Mouse (Mus musculus) liver, postnatal 0 days (tissue): ENCODE measurements at regions not wholly inside any gene's neighbourhood (a gene's known extent, or its start where the extent isn't known, plus 50 kb on each side); places are given as distances from the start of the nearest gene placed in this dataset.
A peak's percentile ranks its signal among the peaks of the same experiment; 100 is the strongest.

Experiments
- ATAC-seq: fragments of 200-750 bp; cut with Nextera tagmentation; 2 replicates; pipeline ENCODE4 v1.8.0; 2017; ENCODE audit warnings: mild to moderate bottlenecking, moderate library complexity
- DNase-seq: peaks from one replicate; pipeline ENCODE4 v3.0.0-alpha.2; 2016
- H3K27ac ChIP-seq: fragments of 300-500 bp; sonication (generic); 2 replicates; pipeline ENCODE4 v1.5.1; 2014; ENCODE audit warnings: antibody characterized with exemption, moderate library complexity, mild to moderate bottlenecking, low read depth
- H3K27me3 ChIP-seq: fragments of 300-500 bp; sonication (generic); 2 replicates; pipeline ENCODE4 v1.6.1; 2014; ENCODE audit warnings: low read length, control low read depth, mixed read lengths; ENCODE audit not compliant: insufficient read depth
- H3K36me3 ChIP-seq: fragments of 300-500 bp; sonication (generic); replicated peaks from 2 replicates; pipeline ENCODE4 v1.6.1; 2014; ENCODE audit warnings: mild to moderate bottlenecking, control low read depth, low read length, moderate library complexity, mixed read lengths; ENCODE audit not compliant: insufficient read depth
- H3K4me1 ChIP-seq: fragments of 300-500 bp; sonication (generic); 2 replicates; pipeline ENCODE4 v1.6.1; 2014; ENCODE audit warnings: antibody characterized with exemption, mild to moderate bottlenecking, control low read depth; ENCODE audit not compliant: insufficient read depth
- H3K4me2 ChIP-seq: fragments of 300-500 bp; sonication (generic); 2 replicates; pipeline ENCODE4 v1.6.1; 2014; ENCODE audit warnings: low read depth, mild to moderate bottlenecking, low read length, moderate library complexity, mixed read lengths
- H3K4me3 ChIP-seq: fragments of 300-500 bp; sonication (generic); 2 replicates; pipeline ENCODE4 v1.5.1; 2014; ENCODE audit warnings: low read depth, low read length
- H3K9ac ChIP-seq: fragments of 300-500 bp; sonication (generic); replicated peaks from 2 replicates; pipeline ENCODE4 v1.6.1; 2014; ENCODE audit warnings: mild to moderate bottlenecking, moderate library complexity
- H3K9me3 ChIP-seq: fragments of 300-500 bp; sonication (generic); 2 replicates; pipeline ENCODE4 v1.6.1; 2016; ENCODE audit warnings: mild to moderate bottlenecking, control low read depth, low read length, mixed read lengths
- CTCF ChIP-seq: sonication (generic); IDR thresholded peaks from 2 replicates; pipeline ENCODE4 v1.5.1; 2016; ENCODE audit warnings: antibody characterized with exemption, low read depth
- EP300 ChIP-seq: IDR thresholded peaks from 2 replicates; pipeline ENCODE4 v1.6.1; 2016; ENCODE audit warnings: antibody characterized with exemption, low read depth, mild to moderate bottlenecking
- WGBS: fragments of 180-500 bp; shearing (Covaris S2); extraction: QIAGEN DNeasy Blood & Tissue Kit; methylation state at CpG from one replicate; pipeline ENCODE4 v1.1.7; 2014; ENCODE audit not compliant: insufficient replicate concordance; 5-methylcytosine and 5-hydroxymethylcytosine counted together

DNA sequence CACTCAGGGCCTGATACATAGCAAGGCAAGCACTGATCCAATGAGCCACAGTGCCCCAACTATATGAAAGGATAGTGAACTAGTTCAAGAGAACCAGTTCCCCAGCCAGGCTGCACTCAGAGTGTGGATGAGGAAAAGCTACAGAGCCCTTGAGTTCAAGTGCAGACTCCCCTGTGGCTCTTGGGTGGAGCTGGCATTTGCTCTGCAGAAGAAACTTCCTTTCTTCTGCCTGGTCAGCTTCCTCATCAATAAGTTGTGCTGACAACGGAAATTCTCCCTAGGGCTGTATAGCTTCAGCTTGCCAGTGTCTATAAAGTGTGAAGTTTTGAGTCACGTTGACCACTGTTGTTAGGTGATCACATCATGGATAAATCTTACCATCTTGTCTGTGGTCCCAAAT lies 101.6 kb upstream of the Clint1 start:
- no peaks in the 10 kb centered on the region for H3K9me3 ChIP-seq
- no peak overlapping the region for H3K9ac ChIP-seq
- 38% methylated on average over 2 of the region's 2 CpGs for WGBS
- DNase-seq (no peak), ATAC-seq (no peak)
- no peak for TF ChIP-seq CTCF
- TF ChIP-seq EP300, result no peak
- no peak overlapping the region for H3K27ac ChIP-seq
- no peaks in the 10 kb centered on the region for H3K4me1 ChIP-seq
- H3K27me3 ChIP-seq, result no peaks in the 10 kb centered on the region
- H3K4me3 ChIP-seq, result no peak overlapping the region
- H3K4me2 ChIP-seq, result no peak overlapping the region
- no peaks in the 10 kb centered on the region for H3K36me3 ChIP-seq

DNA sequence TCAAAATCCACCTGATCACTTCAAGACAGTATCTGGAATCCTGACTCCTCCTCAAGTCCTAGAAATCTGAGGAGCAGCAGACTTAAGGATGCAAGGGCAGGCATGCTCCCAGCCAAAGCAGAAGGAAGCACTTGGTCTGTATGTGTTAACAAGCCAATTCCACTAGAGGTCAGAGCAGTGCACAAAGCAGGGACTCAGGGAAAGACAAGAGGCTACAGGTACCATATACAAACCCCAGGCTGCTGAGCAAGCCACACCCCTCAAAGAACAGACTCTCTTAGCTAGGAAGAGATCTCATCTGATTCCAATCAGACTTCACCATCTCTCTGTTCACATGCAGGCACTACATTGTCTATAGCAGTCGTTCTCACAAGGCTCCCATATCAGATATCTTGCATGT lies 99.6 kb upstream of the Clint1 start:
- no peaks in the 10 kb centered on the region for H3K36me3 ChIP-seq
- no peaks in the 10 kb centered on the region for H3K27me3 ChIP-seq
- 0 out of 2 replicates have a peak, but pooled peaks have one; percentile 40 for ATAC-seq
- H3K9ac ChIP-seq, result no peak overlapping the region
- 59% methylated on average over 1 of the region's 1 CpGs for WGBS
- peak; percentile 35 for DNase-seq
- TF ChIP-seq CTCF, result peak; percentile 79
- no peak for TF ChIP-seq EP300
- no peak overlapping the region for H3K27ac ChIP-seq
- H3K4me2 ChIP-seq, result no peak overlapping the region
- H3K4me1 ChIP-seq, result no peaks in the 10 kb centered on the region
- H3K9me3 ChIP-seq, result no peaks in the 10 kb centered on the region
- no peak overlapping the region for H3K4me3 ChIP-seq

DNA sequence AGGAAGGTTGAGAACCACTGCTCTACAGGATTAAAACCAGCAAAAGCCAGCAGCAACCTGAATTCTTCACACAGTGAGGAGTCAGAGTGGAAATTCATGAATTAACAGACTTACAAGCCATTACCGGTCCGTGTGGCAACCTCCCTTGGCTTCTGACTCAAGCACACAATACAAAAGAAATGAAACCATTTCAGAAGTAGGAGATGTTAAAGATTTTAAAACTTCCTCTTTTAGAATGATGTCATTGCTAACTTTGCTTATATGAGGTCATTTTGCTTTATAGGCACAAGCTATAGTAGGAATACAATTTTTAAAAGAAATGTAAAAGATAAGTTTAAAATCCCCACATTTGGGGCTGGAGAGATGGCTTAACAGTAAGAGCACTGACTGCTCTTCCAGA lies 99.1 kb upstream of the Clint1 start:
- Histone ChIP-seq H3K4me3 (no peak overlapping the region), H3K36me3 (no peaks in the 10 kb centered on the region), H3K9ac (no peak overlapping the region), H3K4me2 (no peak overlapping the region), H3K9me3 (no peaks in the 10 kb centered on the region), H3K27me3 (no peaks in the 10 kb centered on the region), H3K27ac (no peak overlapping the region), H3K4me1 (no peaks in the 10 kb centered on the region)
- TF ChIP-seq CTCF (no peak), EP300 (no peak)
- 38% methylated on average over 2 of the region's 2 CpGs for WGBS
- no peak for DNase-seq
- no peak for ATAC-seq

DNA sequence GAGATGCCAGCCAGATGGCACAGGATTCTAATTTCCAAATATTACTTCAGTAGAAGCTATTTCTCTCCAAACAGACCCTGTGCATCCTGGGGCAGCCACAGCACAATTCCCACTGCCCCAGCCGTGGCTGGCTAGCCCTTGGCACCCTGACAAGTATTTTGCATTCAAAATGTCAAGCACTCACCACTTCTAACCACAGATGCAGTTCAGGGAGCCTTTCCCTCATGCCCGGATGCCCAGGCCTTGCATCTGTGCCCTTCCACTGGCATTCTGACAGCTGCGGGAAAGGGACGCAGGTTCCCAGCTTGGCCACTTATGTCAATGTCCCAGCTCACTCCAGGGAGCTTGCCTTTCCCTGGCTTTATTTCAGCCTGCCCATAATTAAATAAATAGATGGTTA lies 84.8 kb upstream of the Clint1 start:
- Histone ChIP-seq H3K9ac (no peak overlapping the region), H3K9me3 (no peaks in the 10 kb centered on the region), H3K27ac (no peak overlapping the region), H3K27me3 (no peaks in the 10 kb centered on the region), H3K4me2 (no peak overlapping the region), H3K4me1 (no peaks in the 10 kb centered on the region), H3K4me3 (no peak overlapping the region), H3K36me3 (no peaks in the 10 kb centered on the region)
- ATAC-seq (no peak), DNase-seq (no peak)
- WGBS, result 74% methylated on average over 4 of the region's 4 CpGs
- TF ChIP-seq CTCF, result no peak
- no peak for TF ChIP-seq EP300

DNA sequence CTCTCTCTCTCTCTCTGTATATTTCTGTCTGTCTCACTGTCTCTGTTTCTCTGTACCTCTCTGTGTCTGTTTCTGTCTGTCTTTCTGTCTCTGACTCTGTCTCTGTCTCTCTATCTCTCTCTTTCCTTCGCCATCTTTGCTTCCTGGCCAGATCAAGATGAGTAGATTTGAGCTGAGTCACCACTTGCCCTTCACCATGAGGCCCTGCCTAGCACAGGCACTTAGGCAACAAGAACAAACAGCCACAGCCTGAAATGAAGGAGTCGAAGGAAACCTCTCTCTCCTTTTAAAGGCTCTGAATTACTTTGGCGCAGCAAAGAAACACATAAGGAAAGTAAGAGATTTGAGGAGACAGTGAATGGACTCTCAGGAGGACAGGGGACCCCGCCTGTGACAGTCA lies 69.4 kb upstream of the Clint1 start:
- no peak overlapping the region for H3K9ac ChIP-seq
- H3K36me3 ChIP-seq, result no peaks in the 10 kb centered on the region
- WGBS, result 65% methylated on average over 4 of the region's 4 CpGs
- H3K27ac ChIP-seq, result no peak overlapping the region
- no peak for DNase-seq
- no peak for TF ChIP-seq CTCF
- TF ChIP-seq EP300, result no peak
- no peaks in the 10 kb centered on the region for H3K4me1 ChIP-seq
- no peaks in the 10 kb centered on the region for H3K27me3 ChIP-seq
- ATAC-seq, result peak; percentile 43; the same call in 1 of the 2 replicates
- no peak overlapping the region for H3K4me2 ChIP-seq
- no peaks in the 10 kb centered on the region for H3K9me3 ChIP-seq
- H3K4me3 ChIP-seq, result no peak overlapping the region

DNA sequence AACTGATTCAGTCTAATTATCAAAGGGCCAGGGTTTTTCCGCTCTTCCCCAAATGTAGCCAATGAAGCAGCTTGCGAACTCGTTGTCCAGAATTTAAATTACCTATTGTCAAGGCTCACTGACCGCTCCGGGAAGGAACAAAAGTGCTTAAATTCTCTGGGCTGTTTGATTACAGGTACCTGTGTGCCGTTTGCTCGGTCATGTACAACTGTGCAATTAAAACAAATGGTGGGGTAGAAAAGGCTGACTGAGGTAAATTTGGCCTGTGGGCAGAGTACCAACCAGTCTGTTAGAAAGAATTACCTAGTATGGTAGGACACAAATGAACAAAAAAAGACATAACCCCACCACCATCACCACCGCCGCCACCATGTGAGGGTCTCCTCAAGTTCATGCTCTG lies 66.0 kb upstream of the Clint1 start:
- 87% methylated on average over 9 of the region's 9 CpGs for WGBS
- H3K4me1 ChIP-seq, result no peaks in the 10 kb centered on the region
- H3K4me3 ChIP-seq, result no peak overlapping the region
- no peak overlapping the region for H3K9ac ChIP-seq
- no peak for ATAC-seq
- H3K36me3 ChIP-seq, result no peaks in the 10 kb centered on the region
- no peak for TF ChIP-seq EP300
- TF ChIP-seq CTCF, result no peak
- H3K4me2 ChIP-seq, result no peak overlapping the region
- H3K9me3 ChIP-seq, result no peaks in the 10 kb centered on the region
- no peak for DNase-seq
- no peaks in the 10 kb centered on the region for H3K27me3 ChIP-seq
- H3K27ac ChIP-seq, result no peak overlapping the region

DNA sequence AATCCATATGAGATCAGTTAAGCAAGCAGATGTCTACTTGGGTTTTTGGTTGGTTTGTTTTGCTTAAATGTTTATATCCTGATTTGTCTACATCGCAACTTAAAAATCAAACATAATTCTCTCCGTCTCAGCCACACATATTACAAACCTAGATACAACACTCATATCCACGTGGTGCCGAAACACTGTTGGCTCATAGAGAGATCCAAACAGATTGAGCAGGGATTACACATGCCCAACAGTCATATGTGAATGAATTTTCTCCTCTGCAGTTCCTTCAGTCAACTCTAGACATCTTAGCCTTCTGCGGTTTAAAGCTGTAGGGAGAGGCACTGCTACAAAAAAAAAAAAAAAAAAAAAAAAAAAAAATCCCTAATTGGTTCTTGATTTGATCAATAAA lies 64.4 kb upstream of the Clint1 start:
- Histone ChIP-seq H3K9ac (no peak overlapping the region), H3K4me1 (no peaks in the 10 kb centered on the region), H3K4me2 (no peak overlapping the region), H3K9me3 (no peaks in the 10 kb centered on the region), H3K36me3 (no peaks in the 10 kb centered on the region), H3K4me3 (no peak overlapping the region), H3K27ac (no peak overlapping the region), H3K27me3 (no peaks in the 10 kb centered on the region)
- WGBS, result 88% methylated on average over 5 of the region's 5 CpGs
- TF ChIP-seq EP300 (no peak), CTCF (no peak)
- ATAC-seq, result no peak
- DNase-seq, result no peak
